Mouse (Mus musculus) lung, postnatal 4 days (tissue): Measurements from ENCODE around the gene Fam50b.

Source experiments
- DNase-seq, 2 experiments: peaks; one replicate each; pipeline ENCODE4 v3.0.0; 2021

Gene Fam50b

DNA sequence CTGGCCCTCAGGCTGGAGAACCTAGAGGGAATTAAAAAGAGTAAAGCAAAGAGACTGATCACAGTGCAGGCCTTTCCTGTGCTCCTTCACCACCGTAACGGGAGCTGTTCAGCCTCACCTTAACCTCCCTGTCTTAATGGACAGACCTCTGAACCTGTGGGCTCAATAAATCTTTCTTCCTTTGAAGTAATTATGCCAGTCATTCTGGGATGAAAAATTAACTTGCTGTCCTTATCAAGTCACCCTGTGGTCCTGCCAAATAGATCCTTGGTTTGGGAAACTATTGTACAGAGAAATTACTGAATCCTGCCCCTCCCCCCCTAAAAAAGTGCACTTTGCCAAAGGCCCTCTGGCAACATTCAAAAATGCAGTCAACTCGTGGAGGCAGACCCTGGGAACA, 4.4 kb downstream of the Fam50b start:
- DNase-seq: no peak

DNA sequence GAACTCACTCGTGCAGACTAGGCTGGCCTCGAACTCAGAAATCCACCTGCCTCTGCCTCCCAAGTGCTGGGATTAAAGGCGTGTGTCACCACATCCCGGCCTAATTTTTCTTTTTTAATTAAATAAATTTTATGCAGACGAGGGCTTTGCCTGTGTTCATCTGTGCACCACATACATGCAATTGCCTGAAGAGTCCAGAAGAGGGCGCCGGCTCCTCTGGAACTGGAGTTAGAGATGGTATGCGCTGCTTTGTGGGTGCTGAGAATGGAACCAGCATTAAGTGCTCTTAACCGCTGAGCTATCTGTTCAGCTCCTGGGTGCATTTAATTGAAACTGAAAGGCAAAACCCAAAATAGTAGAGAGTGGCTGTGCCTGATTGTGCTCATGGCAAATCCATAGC, 6.6 kb downstream of the Fam50b start:
- no peak for DNase-seq

DNA sequence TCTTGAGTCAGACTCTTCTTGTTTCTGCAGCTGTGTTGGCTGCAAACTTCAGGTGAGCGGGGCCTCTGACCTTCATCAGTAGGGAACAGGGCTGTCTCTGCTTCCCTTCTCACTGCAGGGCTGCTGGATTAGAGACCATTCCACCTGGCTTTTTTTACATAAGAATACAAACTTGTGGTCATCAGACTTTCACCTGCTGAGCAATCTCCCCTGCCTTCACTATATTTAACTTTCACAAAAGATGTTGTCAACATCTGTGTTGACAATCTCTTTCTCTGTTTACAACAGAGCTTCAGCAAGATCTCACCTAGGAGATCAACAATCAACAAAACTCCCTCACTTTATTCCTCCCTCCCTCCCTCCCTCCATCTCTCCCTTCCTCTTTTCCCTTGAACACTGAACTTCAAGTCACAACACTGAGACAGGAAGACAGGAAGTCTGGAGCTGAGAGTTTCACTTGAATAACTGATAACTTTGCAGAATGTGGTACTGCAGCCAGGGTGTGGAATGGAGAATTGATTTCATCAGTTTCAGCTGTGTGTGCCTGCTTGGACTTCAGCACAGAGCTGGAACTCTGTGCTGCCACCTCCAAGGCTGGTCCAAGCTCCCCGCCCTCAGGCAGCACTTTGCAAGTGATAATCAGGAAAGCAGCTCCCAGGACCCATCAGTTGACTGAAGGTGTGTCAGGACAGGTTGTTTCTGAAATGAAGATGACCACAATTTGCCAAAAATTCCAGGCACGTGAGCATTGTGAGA, 7.3 kb downstream of the Fam50b start:
- no peak for DNase-seq

DNA sequence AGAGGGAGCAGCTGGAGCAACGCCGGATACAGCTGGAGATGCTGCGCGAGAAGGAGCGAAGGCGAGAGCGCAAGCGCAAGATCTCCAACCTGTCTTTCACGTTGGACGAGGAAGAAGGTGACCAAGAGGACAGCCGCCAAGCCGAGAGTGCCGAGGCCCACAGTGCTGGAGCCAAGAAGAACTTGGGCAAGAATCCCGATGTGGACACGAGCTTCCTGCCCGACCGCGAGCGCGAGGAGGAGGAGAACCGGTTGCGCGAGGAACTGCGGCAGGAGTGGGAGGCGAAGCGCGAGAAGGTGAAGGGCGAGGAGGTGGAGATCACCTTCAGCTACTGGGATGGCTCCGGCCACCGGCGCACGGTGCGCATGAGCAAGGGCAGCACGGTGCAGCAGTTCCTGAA, 12.2 kb downstream of the Fam50b start:
- DNase-seq: no peak

DNA sequence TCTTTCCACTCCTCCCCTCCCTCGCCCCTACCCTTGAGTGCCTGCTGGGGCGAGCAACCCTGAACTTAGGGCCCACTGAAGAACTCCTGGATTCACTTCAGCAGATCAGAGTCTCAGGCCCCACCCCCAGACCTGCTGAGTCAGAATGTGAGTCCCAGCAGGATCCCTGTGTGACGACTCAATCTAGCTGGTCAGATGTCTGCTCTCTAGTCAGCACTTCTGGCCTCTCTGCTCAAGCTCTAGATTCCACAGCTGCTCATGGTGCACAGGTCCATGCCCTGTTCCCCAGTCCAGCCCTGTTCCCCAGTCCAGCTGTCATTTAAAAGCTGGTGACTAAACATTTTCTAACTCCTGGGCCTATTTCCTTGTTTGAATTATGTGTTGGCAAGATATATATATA, 13.9 kb downstream of the Fam50b start:
- no peak for DNase-seq

DNA sequence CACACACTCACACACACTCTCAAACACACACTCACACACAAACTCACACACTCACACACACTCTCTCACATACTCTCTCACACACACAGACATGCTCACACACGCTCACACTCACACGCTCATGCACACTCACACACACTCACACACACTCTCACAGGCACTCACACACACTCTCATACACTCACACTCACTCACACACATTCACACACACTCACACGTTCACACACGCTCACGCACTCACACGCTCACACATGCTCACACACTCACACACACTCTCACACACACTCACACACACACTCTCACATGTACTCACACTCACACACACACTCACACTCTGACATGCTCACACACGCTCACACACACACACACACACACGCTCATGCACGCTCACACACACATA, 24.6 kb downstream of the Fam50b start:
- DNase-seq: no peak

DNA sequence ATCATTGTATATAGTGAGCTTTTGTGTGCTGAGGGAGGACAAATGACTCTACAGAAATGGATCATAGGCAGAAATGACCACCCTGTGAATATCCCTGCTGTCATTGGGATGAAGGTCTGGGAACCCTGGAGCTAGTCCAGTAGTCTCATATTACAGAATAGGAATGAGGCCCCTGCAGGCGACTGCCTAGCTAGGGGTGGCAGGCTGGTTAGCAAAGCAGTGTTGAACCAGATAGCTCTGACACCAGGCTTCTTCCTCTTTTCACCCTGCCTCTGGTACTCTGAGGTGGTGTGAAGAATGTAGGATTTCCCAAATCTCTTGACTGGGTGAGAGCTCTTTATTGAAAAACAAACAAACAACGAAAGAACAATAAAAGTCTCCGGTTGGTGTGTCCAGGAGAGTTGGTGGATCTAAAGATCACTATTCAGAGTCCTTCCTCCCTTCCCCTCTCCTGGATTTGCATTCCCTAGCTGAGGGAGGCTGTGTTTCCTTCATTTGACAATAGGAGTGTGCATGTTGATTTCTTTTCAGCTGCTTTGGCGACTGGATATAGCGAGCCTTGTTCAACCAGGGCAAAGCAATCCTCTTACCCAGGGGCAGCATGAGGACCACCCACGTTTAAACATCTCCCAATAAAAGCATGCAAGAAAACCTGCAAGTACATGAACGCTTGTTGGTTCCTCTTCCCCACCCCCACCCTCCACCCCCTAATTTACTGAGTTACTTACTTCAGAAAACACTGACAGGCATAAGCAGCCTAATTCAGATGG, 26.1 kb downstream of the Fam50b start:
- no peak for DNase-seq

DNA sequence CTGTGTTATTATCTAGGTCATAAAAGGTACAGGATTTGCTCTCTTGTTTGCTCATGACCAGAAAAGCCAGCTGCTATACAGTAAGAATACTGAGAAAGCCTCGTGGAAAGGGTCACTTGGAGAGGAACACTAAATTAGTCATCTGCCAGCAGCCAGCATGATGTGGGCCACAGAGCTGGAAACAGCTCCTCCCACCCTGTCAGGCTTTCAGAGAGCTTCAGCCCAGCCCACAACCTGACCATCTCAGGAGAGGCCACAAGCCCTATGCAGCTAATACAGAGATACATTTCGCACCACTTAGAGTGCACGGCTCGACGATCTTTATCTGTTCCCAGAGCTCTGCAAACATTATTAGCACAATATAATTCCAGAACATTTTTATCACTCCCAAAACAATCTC, 27.5 kb downstream of the Fam50b start:
- DNase-seq: no peak

DNA sequence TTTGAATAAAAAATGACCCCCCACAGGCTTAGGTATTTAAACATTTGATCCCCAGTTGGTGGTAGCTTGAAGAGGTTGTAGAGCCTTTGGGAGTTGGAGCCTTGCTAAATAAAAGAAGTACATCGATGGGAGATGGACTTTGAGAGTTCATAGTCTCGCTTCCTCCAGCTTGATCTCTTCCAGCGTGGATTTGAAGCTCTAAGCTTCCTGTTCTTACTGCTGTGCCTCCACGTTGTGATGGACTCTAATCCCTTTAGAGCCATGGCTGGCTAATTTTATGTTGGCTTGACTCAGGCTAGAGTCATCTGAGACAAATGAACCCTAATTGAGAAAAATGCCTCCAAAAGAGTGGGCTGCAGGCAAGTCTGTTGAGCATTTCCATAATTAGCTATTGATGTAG, 28.2 kb downstream of the Fam50b start:
- DNase-seq: no peak

DNA sequence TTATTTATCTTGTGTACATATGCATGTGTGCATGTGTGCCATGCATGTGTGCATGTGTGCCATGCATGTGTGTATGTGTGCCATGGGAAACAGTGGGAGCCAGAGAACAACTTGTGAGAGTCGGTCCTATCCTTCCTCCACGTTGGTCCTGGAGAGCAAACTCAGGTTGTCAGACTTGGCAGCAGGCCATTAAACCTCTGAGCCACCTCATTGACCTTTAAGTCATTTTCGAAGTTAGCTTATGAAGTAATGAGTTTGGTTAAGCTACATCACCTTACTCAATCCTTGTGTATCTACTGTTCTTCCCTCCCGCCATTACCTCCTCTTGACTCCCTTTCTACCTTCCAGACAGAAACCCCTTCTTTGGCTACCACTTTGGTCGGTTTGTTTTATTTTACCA, 30.6 kb downstream of the Fam50b start:
- DNase-seq: no peak

DNA sequence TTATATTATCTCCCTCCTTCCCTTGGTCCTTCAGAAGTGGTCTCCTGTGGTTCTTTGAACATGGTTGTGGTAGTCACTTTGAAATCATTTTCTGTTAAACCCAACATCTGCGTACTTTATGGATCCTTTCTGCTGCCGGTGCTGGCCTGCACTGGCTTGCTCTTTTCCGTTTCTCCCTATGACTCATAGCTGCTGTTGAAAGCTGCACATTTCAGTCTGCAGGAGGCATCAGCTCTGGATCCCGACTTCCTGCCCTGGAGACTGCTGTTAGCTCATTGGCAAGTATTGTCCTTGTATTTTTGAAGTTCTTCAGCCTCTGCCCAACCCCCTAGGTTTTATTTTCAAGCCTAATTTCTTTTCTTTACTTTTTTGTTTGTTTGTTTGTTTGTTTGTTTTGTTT, 31.9 kb downstream of the Fam50b start:
- no peak for DNase-seq

DNA sequence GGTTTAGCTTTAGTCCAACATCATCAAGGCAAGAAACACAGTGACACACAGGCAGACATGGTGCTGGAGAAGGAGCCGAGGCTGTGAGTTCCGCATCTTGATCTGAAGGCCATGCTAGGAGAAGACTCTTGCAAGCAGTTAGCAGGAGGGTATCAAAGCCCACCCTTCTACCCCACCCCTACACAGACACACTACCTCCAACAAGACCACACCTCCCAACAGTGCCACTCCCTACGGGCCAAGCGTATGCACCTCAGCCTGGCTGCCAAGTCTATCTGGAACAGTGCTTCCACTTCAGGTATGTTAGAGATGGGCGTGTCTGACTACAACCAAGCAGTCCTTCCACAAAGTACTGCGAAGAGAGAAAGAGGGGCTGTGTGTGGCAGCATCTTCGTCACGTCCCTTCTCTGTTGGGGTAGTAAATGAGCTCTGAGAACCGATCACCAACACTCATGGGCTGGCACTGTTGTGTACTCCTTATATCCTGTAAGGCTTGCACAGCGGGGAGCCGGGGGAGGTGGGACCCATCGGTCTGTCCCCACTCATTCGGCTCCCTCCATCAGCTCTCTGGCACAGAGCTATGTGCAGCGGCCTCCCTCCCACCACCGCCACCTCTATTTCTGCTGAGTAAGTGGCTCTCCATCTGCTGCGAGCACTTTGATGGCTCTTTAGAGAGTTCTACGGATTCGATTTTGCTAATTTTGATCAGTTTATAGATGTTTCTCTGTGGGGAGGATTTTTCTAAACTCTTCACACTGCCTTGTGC, 33.1 kb downstream of the Fam50b start:
- DNase-seq: no peak

DNA sequence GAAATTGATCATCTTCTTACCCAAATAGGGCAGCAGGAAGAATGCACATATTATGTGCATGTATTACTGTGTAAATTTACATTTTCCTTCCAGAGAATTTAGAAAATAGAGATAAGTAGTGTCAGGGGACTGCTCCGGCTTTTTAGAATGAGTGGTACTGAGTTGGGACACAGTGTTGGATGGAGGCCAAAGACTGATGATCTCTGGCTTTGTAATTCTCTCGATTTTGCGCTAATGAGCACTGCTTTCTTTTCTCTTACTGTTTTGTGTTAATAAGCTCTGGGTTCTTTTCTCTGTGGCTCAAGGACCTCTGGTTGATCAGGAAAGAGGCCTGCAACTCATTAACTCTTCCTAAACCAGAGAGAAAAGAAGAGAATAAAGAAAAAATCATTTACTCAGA, 42.1 kb downstream of the Fam50b start:
- no peak for DNase-seq

DNA sequence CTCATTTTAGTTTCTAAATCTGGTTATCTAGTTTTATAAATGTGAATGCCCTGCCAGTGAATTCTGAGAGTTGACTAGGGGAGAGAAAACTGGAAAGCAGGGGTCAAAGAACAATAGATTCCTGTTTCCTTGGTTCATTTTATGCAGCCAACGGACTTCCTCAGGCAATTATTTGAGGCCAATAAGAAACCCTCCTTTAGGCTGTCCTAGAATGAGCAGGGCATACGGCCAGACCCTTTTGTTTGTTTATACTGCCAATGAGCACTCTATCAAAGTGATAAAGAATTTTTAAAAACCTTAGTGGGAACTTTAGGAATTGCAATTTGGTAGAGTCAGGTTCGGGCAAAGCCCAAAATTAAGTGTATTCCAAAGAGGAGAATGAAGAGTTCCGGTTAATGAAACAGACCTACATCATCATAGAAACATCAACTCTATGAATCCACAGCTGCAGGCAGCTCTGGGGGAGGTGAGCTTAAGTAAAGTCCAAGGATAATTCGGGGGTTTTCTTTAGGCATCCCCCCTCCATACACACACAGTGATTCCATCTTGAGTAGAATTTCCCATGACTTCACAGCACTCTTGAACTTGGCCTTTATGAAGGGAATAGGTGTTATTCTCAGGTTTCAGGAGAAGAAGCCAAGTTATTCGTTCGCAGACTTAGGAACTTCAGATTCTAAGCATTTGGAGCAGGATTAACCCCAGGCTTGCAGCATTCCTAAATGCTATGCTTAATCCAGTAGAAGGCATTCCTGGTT, 46.4 kb downstream of the Fam50b start:
- peak; percentile 46 to 52 for DNase-seq

DNA sequence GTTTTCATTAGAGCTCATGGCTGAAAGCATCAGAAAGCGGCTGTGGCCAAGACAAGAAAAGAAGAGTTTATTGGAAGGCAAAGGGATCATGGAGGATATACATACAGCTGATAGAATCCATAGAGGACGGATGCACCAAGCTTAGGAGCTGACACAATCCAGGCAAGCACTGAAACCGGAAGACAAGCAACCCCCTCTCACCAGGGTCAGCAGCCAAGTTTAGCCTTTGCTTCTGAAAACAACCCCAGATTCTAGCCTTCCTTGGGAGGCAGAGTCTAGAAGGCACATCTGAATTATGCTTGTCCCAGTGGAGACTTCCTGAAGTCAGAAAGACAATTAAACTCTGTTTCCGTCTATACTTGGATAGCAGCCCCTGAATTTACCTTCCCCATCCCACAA, 47.0 kb downstream of the Fam50b start:
- DNase-seq: no peak

DNA sequence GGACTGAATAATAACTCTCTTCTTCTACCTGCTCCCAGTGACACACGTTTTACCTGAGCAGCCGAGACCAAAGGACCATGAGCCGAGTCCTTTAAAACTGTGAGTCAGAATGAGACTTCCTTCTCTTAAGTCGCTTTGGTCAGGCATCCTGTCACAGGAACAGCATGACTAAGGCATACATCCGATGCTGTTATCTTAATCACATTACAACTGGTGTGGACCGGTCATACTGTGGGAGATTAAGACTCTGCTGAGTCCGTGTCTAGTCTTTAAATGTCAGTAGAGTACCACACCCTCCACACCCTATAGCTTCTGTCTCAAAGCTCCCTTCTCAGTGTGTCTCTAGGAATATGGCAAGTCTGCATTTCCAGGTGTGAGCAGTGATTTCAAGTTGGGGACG, 50.2 kb downstream of the Fam50b start:
- DNase-seq: no peak

DNA sequence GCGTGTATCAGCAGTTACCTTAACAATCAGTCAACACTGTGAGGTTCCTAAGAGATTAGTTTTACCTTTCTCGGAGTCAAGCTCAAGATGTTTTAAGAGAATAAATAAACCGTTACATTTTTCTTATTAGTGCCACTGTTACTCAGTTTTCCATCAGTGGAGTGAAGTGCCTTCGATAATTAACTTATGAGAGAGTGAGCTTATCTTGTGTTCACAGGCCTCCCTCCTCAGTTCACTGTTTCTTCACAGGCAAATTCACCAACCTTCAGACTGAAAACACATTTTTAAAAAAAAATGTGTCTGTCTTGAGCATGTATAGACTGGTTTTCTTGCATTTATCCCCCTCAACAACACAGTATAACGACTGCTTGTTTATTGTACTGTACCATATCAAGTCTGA, 52.0 kb downstream of the Fam50b start:
- DNase-seq: no peak

DNA sequence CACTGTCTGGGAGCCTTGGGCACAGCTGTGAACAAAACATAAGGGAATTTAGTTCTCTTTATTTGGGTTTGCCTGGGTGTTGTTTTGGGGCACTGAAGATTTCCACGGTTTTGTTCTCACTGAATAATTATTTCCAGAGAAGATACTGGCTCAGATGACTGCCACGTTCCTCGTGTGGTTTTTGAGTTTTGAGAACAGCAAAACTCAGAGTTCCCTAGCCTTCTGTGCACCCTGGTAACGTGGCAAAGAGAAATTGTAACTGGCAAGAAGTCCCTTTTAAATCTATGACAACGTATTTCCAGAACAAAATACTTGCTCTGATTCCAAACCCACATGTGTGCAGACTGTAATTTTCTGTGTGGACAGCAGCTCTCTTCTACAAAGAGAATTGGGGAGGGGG, 52.9 kb downstream of the Fam50b start:
- DNase-seq: no peak

DNA sequence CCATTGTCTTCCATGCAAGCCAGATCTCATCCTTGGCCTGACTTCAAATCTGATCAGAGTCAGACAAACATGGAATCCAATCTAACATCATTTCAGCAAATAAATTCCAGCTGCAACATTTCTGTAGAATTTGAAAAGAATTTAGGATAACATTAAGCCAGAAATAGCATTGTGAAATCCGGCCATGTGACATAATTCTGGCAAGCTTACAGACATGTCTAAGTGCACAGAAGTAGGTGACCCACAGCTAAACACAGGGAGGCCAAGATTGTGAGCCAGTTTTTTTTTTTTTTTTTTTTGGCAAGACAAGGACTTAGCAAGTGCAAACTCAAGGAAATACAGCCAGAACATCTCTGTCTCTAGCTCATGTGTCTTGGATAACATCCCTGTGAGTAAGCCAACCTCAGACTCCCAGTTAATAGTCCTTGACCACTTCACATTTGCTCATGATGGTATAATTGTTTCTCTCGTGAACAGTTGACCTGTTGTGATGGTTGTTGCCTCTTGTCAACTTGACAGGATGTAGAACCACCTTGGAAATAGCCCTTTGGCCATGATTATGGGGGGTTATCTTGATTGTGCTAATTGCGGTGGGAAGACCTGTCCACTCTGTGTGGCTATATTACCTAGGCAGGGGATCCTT, 54.6 kb downstream of the Fam50b start:
- peak in 1 of 2 experiments; percentile 51 for DNase-seq

DNA sequence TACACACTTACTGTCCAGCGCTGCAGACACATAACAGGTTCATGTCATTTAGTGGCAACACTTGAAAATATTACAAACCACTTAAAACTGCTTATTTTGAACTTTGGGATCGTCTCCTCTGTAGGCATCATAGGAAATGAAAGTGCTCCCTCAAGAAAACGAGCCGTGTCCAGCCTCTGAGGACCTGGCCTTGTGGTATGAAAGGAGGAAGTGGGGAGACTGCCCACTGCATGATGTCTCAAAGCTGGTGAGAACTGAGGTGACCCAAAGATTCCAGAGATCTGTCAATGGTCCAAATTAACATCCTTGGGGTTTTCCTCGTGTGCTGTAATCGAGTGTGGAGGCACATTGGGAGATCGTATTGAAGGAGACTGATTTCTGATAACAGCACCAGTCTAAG, 58.4 kb downstream of the Fam50b start:
- no peak for DNase-seq

DNA sequence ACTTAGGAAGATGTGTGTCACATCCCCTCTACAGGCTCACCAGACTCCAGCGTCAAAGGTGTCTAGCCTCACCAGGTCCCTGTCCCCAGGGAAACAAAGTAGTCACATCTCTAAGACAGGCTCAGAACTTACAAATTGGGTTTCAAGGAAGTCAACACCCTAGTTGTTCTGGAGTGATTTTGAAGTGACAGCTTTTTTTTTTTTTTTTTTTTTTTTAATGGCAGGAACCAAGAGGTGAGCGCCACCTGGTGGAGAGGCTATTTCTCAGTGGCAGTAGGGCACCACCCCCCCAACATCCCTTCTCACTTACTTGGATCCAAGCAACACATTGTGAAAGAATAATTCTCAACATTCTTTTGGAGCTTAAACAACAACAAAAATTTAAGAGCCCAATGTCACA, 59.2 kb downstream of the Fam50b start:
- DNase-seq: peak; percentile 63 to 75

DNA sequence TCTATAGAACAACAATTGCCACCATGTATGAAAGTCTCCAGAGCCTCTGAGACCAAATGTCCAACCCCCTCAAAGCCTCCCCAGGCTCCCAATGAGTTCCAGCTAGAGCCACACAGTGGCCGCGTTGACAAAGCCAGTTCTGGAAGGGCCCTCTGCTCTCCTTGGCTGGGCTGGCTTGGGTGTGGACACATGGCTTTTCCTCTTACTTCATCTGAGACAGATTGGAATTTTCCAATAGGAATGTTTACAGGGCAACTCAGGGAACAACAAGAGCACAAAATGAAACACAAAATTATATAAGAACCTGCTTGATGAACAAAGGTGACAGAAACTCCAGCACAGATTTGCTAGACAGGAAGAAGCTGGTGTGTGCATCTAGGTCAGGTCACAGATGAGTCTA, 59.8 kb downstream of the Fam50b start:
- DNase-seq: peak; percentile 28 to 43
